Mouse (Mus musculus) bone marrow, adult 2 months (tissue): ENCODE results near the gene Mrpl24. TPM values are rescaled to one million over a fixed set of nuclear protein-coding genes. Genes with fewer than 3 reads are reported as not detected.
"Not testable (repeated sequence)": the region's sequence is repeated elsewhere in the genome, so short reads cannot be mapped to it uniquely, and the experiment has no call there.

ENCODE experiments used
- H3K27ac ChIP-seq: fragments of 200-500 bp; 2 replicates; pipeline ENCODE4 v1.5.1; 2012; ENCODE audit warnings: low read depth, mild to moderate bottlenecking, control low read depth, inconsistent platforms, low read length; ENCODE audit not compliant: control insufficient read depth, poor library complexity, insufficient read depth
- H3K4me1 ChIP-seq: fragments of 200-500 bp; 2 replicates; pipeline ENCODE4 v1.6.1; 2011; ENCODE audit warnings: low read length; ENCODE audit not compliant: control insufficient read depth, insufficient read depth
- H3K4me3 ChIP-seq: fragments of 200-500 bp; replicated peaks from 2 replicates; pipeline ENCODE3; 2011; ENCODE audit warnings: mild to moderate bottlenecking, low read depth, low read length, control low read depth; ENCODE audit not compliant: control insufficient read depth
- CTCF ChIP-seq: fragments of 200-500 bp; IDR thresholded peaks from 2 replicates; pipeline ENCODE4 v1.5.1; 2011; ENCODE audit warnings: low read length, control low read depth; ENCODE audit not compliant: control insufficient read depth, insufficient read depth
- POLR2A ChIP-seq: fragments of 200-500 bp; IDR thresholded peaks from 2 replicates; pipeline ENCODE4 v1.6.1; 2011; ENCODE audit warnings: low read depth, mild to moderate bottlenecking, control low read depth, low read length, borderline replicate concordance; ENCODE audit not compliant: control insufficient read depth
- WGBS: fragments of 180-500 bp; shearing (Covaris S2); methylation state at CpG from one replicate; pipeline ENCODE4 v1.1.7; 2018; 5-methylcytosine and 5-hydroxymethylcytosine counted together
- polyA plus RNA-seq: library from polyadenylated mRNA; stranded (reverse); fragments of >200 nt; gene quantifications from 2 replicates; pipeline ENCODE4 v1.2.4, GENCODE M21; 2011; ENCODE audit warnings: low replicate concordance; ENCODE audit not compliant: missing spikeins, insufficient read depth, insufficient read length

Gene Mrpl24
- polyA plus RNA-seq, 1 experiment, result 217 TPM

GRCm38 (mm10) chr3:87891481-87891880 lies 27.8 kb upstream of the Mrpl24 start:
- Histone ChIP-seq H3K4me3 (no peak overlapping the region), H3K27ac (no peak overlapping the region), H3K4me1 (no peaks in the 10 kb centered on the region)
- WGBS, result 49% methylated on average over 3 of the region's 3 CpGs
- TF ChIP-seq POLR2A (no peak), CTCF (no peak)

- Histone ChIP-seq H3K27ac (no peak overlapping the region), H3K4me1 (no peaks in the 10 kb centered on the region), H3K4me3 (no peak overlapping the region)
- TF ChIP-seq CTCF, result no peak
- TF ChIP-seq POLR2A, result no peak
- WGBS, result 70% methylated on average over 3 of the region's 3 CpGs
Observed at GRCm38 (mm10) chr3:87893367-87893905, 25.9 kb upstream of the Mrpl24 start.

GRCm38 (mm10) chr3:87899266-87899665 lies 20.0 kb upstream of the Mrpl24 start:
- Histone ChIP-seq H3K27ac (no peak overlapping the region), H3K4me3 (no peak overlapping the region), H3K4me1 (peaks cover 6% of the 10 kb centered on the region)
- no peak for TF ChIP-seq CTCF
- no peak for TF ChIP-seq POLR2A
- WGBS, result 46% methylated on average over 3 of the region's 3 CpGs

- no peak for TF ChIP-seq CTCF
- no peak for TF ChIP-seq POLR2A
- H3K27ac ChIP-seq, result no peak overlapping the region
- no peak overlapping the region for H3K4me3 ChIP-seq
- H3K4me1 ChIP-seq, result peaks cover 6% of the 10 kb centered on the region
- WGBS, result 83% methylated on average over 3 of the region's 3 CpGs
Observed at GRCm38 (mm10) chr3:87899776-87900175, 19.5 kb upstream of the Mrpl24 start.

- WGBS, result 3% methylated on average over 1 of the region's 1 CpGs
- peak overlapping the region; percentile 1 for H3K4me3 ChIP-seq
- TF ChIP-seq POLR2A, result no peak
- no peak for TF ChIP-seq CTCF
- H3K27ac ChIP-seq, result peak overlapping the region; percentile 75
- H3K4me1 ChIP-seq, result peaks cover 6% of the 10 kb centered on the region
Observed at GRCm38 (mm10) chr3:87901036-87901624, 18.2 kb upstream of the Mrpl24 start.

GRCm38 (mm10) chr3:87901959-87902358 lies 17.3 kb upstream of the Mrpl24 start:
- WGBS, result 44% methylated on average over 6 of the region's 6 CpGs
- H3K27ac ChIP-seq, result peak overlapping the region; percentile 75; the same call in 1 of the 2 replicates
- not testable (repeated sequence) for H3K4me1 ChIP-seq, H3K4me3 ChIP-seq

GRCm38 (mm10) chr3:87903821-87904220 lies 15.5 kb upstream of the Mrpl24 start:
- 69% methylated on average over 5 of the region's 5 CpGs for whole genome bisulfite sequencing
- Histone ChIP-seq H3K4me3 (no peak overlapping the region), H3K27ac (0 out of 2 replicates have a peak overlapping the region, but pooled peaks have one; percentile 1), H3K4me1 (peaks cover 6% of the 10 kb centered on the region)
- TF ChIP-seq CTCF, result no peak
- no peak for TF ChIP-seq POLR2A

- under 1% methylated on average over 57 of the region's 57 CpGs for WGBS
- TF ChIP-seq POLR2A, result peak; percentile 68; the same call in 1 of the 2 replicates
- TF ChIP-seq CTCF, result 0 out of 2 replicates have a peak, but pooled peaks have one; percentile 2
- Histone ChIP-seq H3K27ac (peak within 1 kb of the TSS; percentile 95), H3K4me3 (peak within 1 kb of the TSS; percentile 83), H3K4me1 (peaks cover 9% of the 10 kb centered on the region)
Observed at GRCm38 (mm10) chr3:87905880-87906485, 13.3 kb upstream of the Mrpl24 start, which contains the start of gene Hdgf. Gene Hdgf, plus strand, starts transcription at chr3:87906321.
